Mouse (Mus musculus) forebrain, embryonic 11.5 days (tissue): ENCODE measurements around the gene Cfap299. TPM values are rescaled to one million over a fixed set of nuclear protein-coding genes. Genes with fewer than 3 reads are reported as not detected.

Source experiments
- microRNA counts: library from miRNA; unstranded; fragments of <30 nt; microRNA quantifications from one replicate; lab custom pipeline; 2015
- microRNA-seq: library from miRNA; unstranded; fragments of <30 nt; microRNA quantifications from one replicate; pipeline ENCODE4, GENCODE M21; 2016; ENCODE audit not compliant: insufficient number of aligned reads
- polyA plus RNA-seq: library from polyadenylated mRNA; unstranded; fragments of >200 nt; fragmentation: Nextera tagmentation; extraction: Ambion mirVana; gene quantifications from 2 replicates; pipeline ENCODE4 v1.2.1, GENCODE M21; 2014

Cfap299 gene
- polyA plus RNA-seq, 1 experiment from 2014 or later: 0.23 TPM

MicroRNAs within 50 kb of the gene (microRNA counts, 519-probe panel; counts per million panel counts)
- 31.2 counts per million for microRNA mmu-miR-703 (lab: Ali Mortazavi, UCI)

Small RNA genes lying within 50 kb of the gene (microRNA-seq; reads per million reads assigned to microRNA genes)
- gene Mir703: not detected

Other genes with a start within 250 kb of the Cfap299 start
- gene Prdm8, start 162.1 kb upstream of the Cfap299 start, polyA plus RNA-seq: 0.96 and 0.97 TPM in 2 replicates
- gene Fgf5, start 75.1 kb upstream of the Cfap299 start, polyA plus RNA-seq: 0.16 and 0.32 TPM in 2 replicates
- gene Gm11111, start 223.4 kb downstream of the Cfap299 start, polyA plus RNA-seq: not detected in 2 replicates